Mouse (Mus musculus) kidney, adult 2 months (tissue): Measurements from ENCODE around the gene Zfp788. TPM values are rescaled to one million over a fixed set of nuclear protein-coding genes. Genes with fewer than 3 reads are reported as not detected.
"Not testable (repeated sequence)": the region's sequence is repeated elsewhere in the genome, so short reads cannot be mapped to it uniquely, and the experiment has no call there.

Source experiments
- DNase-seq: peaks from one replicate; pipeline ENCODE4 v3.0.0; 2021
- H3K27ac ChIP-seq: fragments of 200-500 bp; 2 replicates; pipeline ENCODE4 v1.5.1; 2012; ENCODE audit warnings: low read depth, low read length, control low read depth, inconsistent platforms; ENCODE audit not compliant: insufficient read depth
- H3K27me3 ChIP-seq: fragments of 200-500 bp; replicated peaks from 2 replicates; pipeline ENCODE4 v1.6.1; 2012; ENCODE audit warnings: mild to moderate bottlenecking, moderate library complexity, low read length, inconsistent platforms; ENCODE audit not compliant: control insufficient read depth, insufficient read depth
- H3K36me3 ChIP-seq: fragments of 200-500 bp; 2 replicates; pipeline ENCODE4 v1.6.1; 2012; ENCODE audit warnings: mild to moderate bottlenecking, moderate library complexity, low read length, inconsistent platforms; ENCODE audit not compliant: control insufficient read depth, insufficient read depth
- H3K4me1 ChIP-seq: fragments of 200-500 bp; 2 replicates; pipeline ENCODE4 v1.6.1; 2011; ENCODE audit warnings: low read length; ENCODE audit not compliant: control insufficient read depth, insufficient read depth
- H3K4me3 ChIP-seq: fragments of 200-500 bp; 2 replicates; pipeline ENCODE4 v1.5.1; 2011; ENCODE audit warnings: mild to moderate bottlenecking, low read depth, low read length, control low read depth; ENCODE audit not compliant: insufficient read depth
- CTCF ChIP-seq: fragments of 200-500 bp; conservative IDR thresholded peaks from 2 replicates; pipeline ENCODE4 v1.5.1; 2011; ENCODE audit warnings: low read depth, mild to moderate bottlenecking, control low read depth, low read length, moderate library complexity, mixed read lengths; ENCODE audit not compliant: insufficient read depth, insufficient read length
- POLR2A ChIP-seq: fragments of 200-500 bp; IDR thresholded peaks from one replicate; pipeline ENCODE4 v1.6.1; 2011; ENCODE audit warnings: low read depth, low read length, control low read depth
- WGBS: fragments of 180-500 bp; shearing (Covaris S2); methylation state at CpG from one replicate; pipeline ENCODE4 v1.1.7; 2018; 5-methylcytosine and 5-hydroxymethylcytosine counted together
- polyA plus RNA-seq: library from polyadenylated mRNA; depleted of rRNA; stranded (reverse); fragments of >200 nt; gene quantifications from 2 replicates; pipeline ENCODE4 v1.2.3, GENCODE M21; 2012; rRNA removed

Zfp788 gene
- polyA plus RNA-seq, 1 experiment = 1.4 TPM

GRCm38 (mm10) chr7:41633221-41633984, 400 bp downstream of the Zfp788 start:
- H3K4me3 ChIP-seq = peak overlapping the region; percentile 81
- peak; percentile 96 for DNase-seq

GRCm38 (mm10) chr7:41674326-41674725, 41.3 kb downstream of the Zfp788 start:
- not testable (repeated sequence) for DNase-seq, H3K4me1 ChIP-seq, H3K36me3 ChIP-seq, H3K27ac ChIP-seq, H3K4me3 ChIP-seq, H3K27me3 ChIP-seq
- 48% methylated on average over 1 of the region's 1 CpGs for WGBS

More at GRCm38 (mm10) chr7:41633221-41633984, 400 bp downstream of the Zfp788 start:
- Histone ChIP-seq H3K27me3 (no peaks in the 10 kb centered on the region), H3K36me3 (peaks cover 3% of the 10 kb centered on the region), H3K27ac (peak overlapping the region; percentile 66), H3K4me1 (no peaks in the 10 kb centered on the region)
- TF ChIP-seq CTCF = 0 out of 2 replicates have a peak, but pooled peaks have one; percentile 4
- TF ChIP-seq POLR2A = peak; percentile 11
- WGBS = 0% methylated on average over 26 of the region's 26 CpGs

Other genes with a start within 250 kb of the Zfp788 start
- gene AI987944, start 239.8 kb upstream of the Zfp788 start, polyA plus RNA-seq = 4.6 and 6.3 TPM in 2 replicates
- 0.23 and 0.25 TPM in 2 replicates for gene Vmn2r57, start 184.5 kb upstream of the Zfp788 start, polyA plus RNA-seq
- gene Gm20449, start 133.8 kb upstream of the Zfp788 start, polyA plus RNA-seq = 0.11 and 0.14 TPM in 2 replicates
- gene AW146154, start 133.3 kb upstream of the Zfp788 start, polyA plus RNA-seq = 3.9 and 4.7 TPM in 2 replicates
- gene Gm6871, start 59.5 kb upstream of the Zfp788 start, polyA plus RNA-seq = not detected in 2 replicates
- 2.5 and 3.8 TPM in 2 replicates for gene 2610021A01Rik, start 34.0 kb upstream of the Zfp788 start, polyA plus RNA-seq
- gene Vmn2r58, start 239.5 kb downstream of the Zfp788 start, polyA plus RNA-seq = not detected in 2 replicates